Mouse (Mus musculus): ENCODE data around the gene Eps15l1. TPM values are rescaled to one million over a fixed set of nuclear protein-coding genes. Genes with fewer than 3 reads are reported as not detected.
A peak's percentile ranks its signal among the peaks of the same experiment; 100 is the strongest.

Eps15l1 gene
- polyA plus RNA-seq, 1 experiment, result 8.1 TPM

DNA sequence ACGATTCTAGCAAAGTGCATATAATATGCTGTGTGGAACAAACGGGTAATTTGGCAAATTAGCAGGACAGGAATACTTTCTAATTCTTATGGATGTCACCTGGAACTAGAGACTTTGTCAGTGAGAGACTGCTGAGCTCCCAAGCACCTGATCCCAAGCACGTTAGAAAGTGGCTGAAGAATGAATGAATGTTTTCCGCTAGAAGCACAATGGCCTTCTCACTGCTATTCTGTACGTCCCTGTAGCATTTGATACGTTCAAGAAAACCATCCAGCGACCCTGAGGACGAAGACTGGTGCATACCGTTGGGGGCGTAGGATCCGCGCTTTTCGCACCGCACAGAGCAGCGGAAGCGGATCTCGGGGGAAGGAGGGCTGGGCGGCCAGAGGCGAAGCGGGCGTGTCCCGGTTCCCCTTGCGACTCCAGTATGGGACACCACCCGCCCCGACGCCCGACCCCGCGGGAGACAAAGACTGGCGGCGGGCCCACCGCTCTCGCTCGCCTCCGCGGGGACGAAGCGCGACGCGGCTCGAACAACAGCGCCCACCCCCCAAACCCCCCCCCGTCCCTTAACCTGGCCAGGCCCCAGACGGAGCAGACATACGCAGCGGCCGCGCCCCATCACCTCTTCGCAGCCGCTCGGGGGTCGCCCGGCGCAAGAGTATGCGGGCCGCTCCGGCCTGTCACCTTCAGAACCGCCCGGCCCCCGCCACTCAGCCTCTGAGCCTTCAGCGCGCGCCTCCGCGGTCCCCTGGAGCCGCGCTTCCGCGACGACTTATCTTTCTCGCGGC is 494 bp downstream of the Eps15l1 start:
- H3K4me1 ChIP-seq, result peaks cover 75% of the 10 kb centered on the region
- peak overlapping the region; percentile 96 for H3K4me3 ChIP-seq (replicated peaks)
- no peaks in the 10 kb centered on the region for H3K9me3 ChIP-seq
- TF ChIP-seq GATA1 (IDR thresholded peaks at IDR 0.05; ENCODE audit: borderline replicate concordance, low read length), result no peak
- H3K27me3 ChIP-seq (replicated peaks), result no peaks in the 10 kb centered on the region
- H3K36me3 ChIP-seq (replicated peaks; ENCODE audit: low read length), result peaks cover 20% of the 10 kb centered on the region

DNA sequence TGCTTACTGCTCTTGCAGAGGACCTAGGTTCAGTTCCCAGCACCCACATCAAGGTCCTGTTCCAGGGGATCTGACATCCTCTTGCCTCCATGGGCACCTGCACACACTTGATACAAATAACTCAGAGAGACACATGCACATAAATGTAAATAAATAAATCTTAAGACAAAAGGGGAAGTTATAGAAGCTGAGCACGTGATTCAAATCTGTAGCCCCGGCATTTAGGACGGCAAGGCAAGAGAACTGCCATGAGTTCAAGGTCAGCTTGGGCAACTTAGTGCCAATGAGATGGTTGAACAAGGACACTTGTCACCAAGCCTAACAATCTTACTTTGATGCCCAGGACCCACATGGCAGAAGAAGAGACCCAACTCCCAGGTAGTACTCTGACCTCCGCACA is 3.2 kb downstream of the Eps15l1 start:
- peaks cover 37% of the 10 kb centered on the region for H3K36me3 ChIP-seq (replicated peaks; ENCODE audit: low read length)
- no peaks in the 10 kb centered on the region for H3K9me3 ChIP-seq
- peaks cover 90% of the 10 kb centered on the region for H3K4me1 ChIP-seq
- H3K4me3 ChIP-seq (replicated peaks), result no peak overlapping the region
- no peaks in the 10 kb centered on the region for H3K27me3 ChIP-seq (replicated peaks)
- TF ChIP-seq FLI1 (IDR thresholded peaks at IDR 0.05; ENCODE audit: low read length) (no peak), GATA1 (IDR thresholded peaks at IDR 0.05; ENCODE audit: borderline replicate concordance, low read length) (no peak)

DNA sequence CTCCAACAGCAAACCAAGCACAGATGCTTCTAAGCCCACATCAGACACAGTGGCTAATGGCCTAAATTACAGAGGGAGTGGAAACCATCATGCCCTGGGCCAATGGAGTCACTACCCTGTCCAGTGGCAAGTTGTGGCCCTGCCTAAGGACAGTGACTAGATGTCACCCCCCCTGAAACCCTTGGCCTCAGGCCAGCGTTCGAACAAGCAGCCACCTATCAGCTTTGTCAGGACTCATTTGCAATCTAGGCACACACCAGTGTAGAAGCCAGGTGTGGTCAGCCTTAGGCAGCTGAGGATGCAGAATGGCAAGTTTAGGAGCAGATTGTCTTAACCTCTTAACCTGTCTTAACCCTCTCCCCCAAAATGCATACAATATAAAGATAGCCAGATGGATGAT is 6.0 kb downstream of the Eps15l1 start:
- no peak overlapping the region for H3K4me3 ChIP-seq (replicated peaks)
- TF ChIP-seq GATA1 (IDR thresholded peaks at IDR 0.05; ENCODE audit: borderline replicate concordance, low read length), result no peak
- no peak for TF ChIP-seq FLI1 (IDR thresholded peaks at IDR 0.05; ENCODE audit: low read length)

DNA sequence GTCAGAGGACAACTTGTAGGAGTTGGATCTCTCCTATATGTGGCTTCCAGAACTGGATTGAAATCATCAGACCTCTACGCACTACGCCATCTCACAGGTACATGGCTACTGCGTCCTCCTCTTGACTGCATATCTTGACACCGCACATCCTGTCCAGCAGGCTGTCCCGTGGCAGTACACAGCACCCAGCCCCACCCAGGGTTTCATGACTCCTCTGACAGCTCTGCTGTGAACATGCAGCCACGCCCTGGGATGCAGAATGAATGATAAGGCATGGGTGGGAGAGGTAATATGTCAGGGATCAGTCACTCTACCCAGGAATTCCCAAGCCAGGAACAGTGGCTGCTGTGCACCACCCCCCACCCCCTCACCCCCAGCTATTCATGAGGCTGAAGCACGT is 7.4 kb downstream of the Eps15l1 start:
- Histone ChIP-seq H3K36me3 (replicated peaks; ENCODE audit: low read length) (peaks cover 53% of the 10 kb centered on the region), H3K9me3 (no peaks in the 10 kb centered on the region), H3K27me3 (replicated peaks) (no peaks in the 10 kb centered on the region), H3K4me3 (replicated peaks) (peak overlapping the region; percentile 50), H3K4me1 (peaks cover 100% of the 10 kb centered on the region)
- no peak for TF ChIP-seq FLI1 (IDR thresholded peaks at IDR 0.05; ENCODE audit: low read length)
- no peak for TF ChIP-seq GATA1 (IDR thresholded peaks at IDR 0.05; ENCODE audit: borderline replicate concordance, low read length)

More for the DNA sequence above, 6.0 kb downstream of the Eps15l1 start:
- Histone ChIP-seq H3K36me3 (replicated peaks; ENCODE audit: low read length) (peaks cover 56% of the 10 kb centered on the region), H3K27me3 (replicated peaks) (no peaks in the 10 kb centered on the region), H3K4me1 (peaks cover 100% of the 10 kb centered on the region), H3K9me3 (no peaks in the 10 kb centered on the region)

GRCm38 (mm10) chr8:72409443-72409842 is 11.8 kb downstream of the Eps15l1 start:
- H3K36me3 ChIP-seq (replicated peaks; ENCODE audit: low read length), result peaks cover 31% of the 10 kb centered on the region
- TF ChIP-seq FLI1 (IDR thresholded peaks at IDR 0.05; ENCODE audit: low read length), result no peak
- no peak for TF ChIP-seq GATA1 (IDR thresholded peaks at IDR 0.05; ENCODE audit: borderline replicate concordance, low read length)
- H3K4me1 ChIP-seq, result peaks cover 74% of the 10 kb centered on the region

GRCm38 (mm10) chr8:72407878-72408277 is 13.4 kb downstream of the Eps15l1 start:
- H3K36me3 ChIP-seq (replicated peaks; ENCODE audit: low read length), result peaks cover 25% of the 10 kb centered on the region
- TF ChIP-seq GATA1 (IDR thresholded peaks at IDR 0.05; ENCODE audit: borderline replicate concordance, low read length) (no peak), FLI1 (IDR thresholded peaks at IDR 0.05; ENCODE audit: low read length) (no peak)
- no peaks in the 10 kb centered on the region for H3K9me3 ChIP-seq
- no peak overlapping the region for H3K4me3 ChIP-seq (replicated peaks)
- no peaks in the 10 kb centered on the region for H3K27me3 ChIP-seq (replicated peaks)
- peaks cover 70% of the 10 kb centered on the region for H3K4me1 ChIP-seq

More at GRCm38 (mm10) chr8:72409443-72409842, 11.8 kb downstream of the Eps15l1 start:
- no peaks in the 10 kb centered on the region for H3K9me3 ChIP-seq
- H3K4me3 ChIP-seq (replicated peaks), result no peak overlapping the region
- no peaks in the 10 kb centered on the region for H3K27me3 ChIP-seq (replicated peaks)

DNA sequence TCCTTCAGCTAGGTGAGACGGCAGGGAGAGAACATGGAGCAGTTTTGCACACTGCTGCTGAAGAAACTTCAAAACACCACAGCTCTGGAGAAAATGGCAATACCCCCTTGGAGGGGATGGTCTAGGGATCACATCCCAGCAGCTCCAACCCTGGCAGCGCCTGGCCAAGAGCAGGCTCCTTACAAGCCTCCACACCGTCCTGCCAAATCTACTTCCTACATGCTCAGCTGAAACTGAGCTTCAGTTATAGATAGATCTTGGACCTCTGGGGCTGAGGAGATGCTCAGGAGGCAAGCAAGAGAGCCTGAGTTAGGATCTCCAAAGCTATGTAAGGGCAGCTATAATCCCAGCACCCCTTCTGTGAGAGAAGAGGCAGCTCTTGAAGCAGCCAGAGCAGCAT is 18.3 kb downstream of the Eps15l1 start:
- TF ChIP-seq GATA1 (IDR thresholded peaks at IDR 0.05; ENCODE audit: borderline replicate concordance, low read length) (no peak), FLI1 (IDR thresholded peaks at IDR 0.05; ENCODE audit: low read length) (no peak)
- Histone ChIP-seq H3K9me3 (no peaks in the 10 kb centered on the region), H3K27me3 (replicated peaks) (no peaks in the 10 kb centered on the region), H3K36me3 (replicated peaks; ENCODE audit: low read length) (peaks cover 40% of the 10 kb centered on the region), H3K4me3 (replicated peaks) (no peak overlapping the region), H3K4me1 (peaks cover 61% of the 10 kb centered on the region)

GRCm38 (mm10) chr8:72401381-72401780 is 19.9 kb downstream of the Eps15l1 start:
- Histone ChIP-seq H3K4me3 (replicated peaks) (no peak overlapping the region), H3K4me1 (peaks cover 61% of the 10 kb centered on the region), H3K36me3 (replicated peaks; ENCODE audit: low read length) (peaks cover 51% of the 10 kb centered on the region), H3K27me3 (replicated peaks) (no peaks in the 10 kb centered on the region), H3K9me3 (no peaks in the 10 kb centered on the region)
- no peak for TF ChIP-seq GATA1 (IDR thresholded peaks at IDR 0.05; ENCODE audit: borderline replicate concordance, low read length)

DNA sequence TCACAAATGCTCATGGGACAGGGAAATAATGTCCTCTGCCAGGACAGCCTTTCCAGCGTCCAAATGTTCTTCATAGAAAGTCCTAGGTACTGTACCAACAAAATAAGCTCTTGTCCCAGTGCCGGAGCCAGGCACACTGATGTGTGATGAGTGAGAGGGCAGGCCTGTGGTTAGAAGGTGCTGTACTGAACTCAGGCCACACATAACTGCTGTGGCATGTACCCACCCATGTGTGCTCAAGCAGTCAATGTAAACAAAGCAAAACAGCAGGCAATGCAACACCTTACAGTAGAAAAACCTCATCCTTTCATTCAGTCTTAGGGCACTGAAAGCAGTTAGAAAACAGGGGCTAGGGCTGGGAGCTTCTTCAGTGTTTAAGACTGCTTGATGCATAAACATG is 35.5 kb downstream of the Eps15l1 start:
- TF ChIP-seq FLI1 (IDR thresholded peaks at IDR 0.05; ENCODE audit: low read length), result no peak
- no peak for TF ChIP-seq GATA1 (IDR thresholded peaks at IDR 0.05; ENCODE audit: borderline replicate concordance, low read length)
- Histone ChIP-seq H3K9me3 (no peaks in the 10 kb centered on the region), H3K36me3 (replicated peaks; ENCODE audit: low read length) (peaks cover 100% of the 10 kb centered on the region), H3K4me1 (no peaks in the 10 kb centered on the region; the same call in 1 of the 2 replicates), H3K4me3 (replicated peaks) (no peak overlapping the region), H3K27me3 (replicated peaks) (no peaks in the 10 kb centered on the region)

DNA sequence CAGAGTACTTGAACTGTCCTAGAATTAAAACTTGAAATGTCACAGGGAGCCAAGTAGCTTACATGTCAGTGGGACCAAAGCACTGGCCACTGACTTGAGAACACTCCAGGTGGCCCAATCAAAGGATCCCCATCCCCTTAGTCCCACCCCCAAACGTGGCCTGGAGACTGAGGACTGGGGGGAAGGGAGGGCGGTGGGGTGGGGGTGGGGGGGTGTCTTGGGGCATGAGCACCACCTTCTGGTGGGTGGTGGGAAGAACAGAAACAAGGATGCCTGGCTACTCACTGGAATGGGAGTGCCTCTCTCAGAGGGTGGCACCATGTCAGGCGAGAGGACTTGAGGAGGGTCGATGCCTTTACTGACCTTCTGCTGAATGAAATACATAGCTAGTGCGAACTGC is 38.9 kb downstream of the Eps15l1 start:
- no peak for TF ChIP-seq FLI1 (IDR thresholded peaks at IDR 0.05; ENCODE audit: low read length)
- TF ChIP-seq GATA1 (IDR thresholded peaks at IDR 0.05; ENCODE audit: borderline replicate concordance, low read length), result no peak
- H3K9me3 ChIP-seq, result no peaks in the 10 kb centered on the region

More for the DNA sequence above, 38.9 kb downstream of the Eps15l1 start:
- H3K27me3 ChIP-seq (replicated peaks), result no peaks in the 10 kb centered on the region
- H3K4me3 ChIP-seq (replicated peaks), result no peak overlapping the region
- H3K4me1 ChIP-seq, result peaks cover 3% of the 10 kb centered on the region; the same call in 1 of the 2 replicates
- peaks cover 99% of the 10 kb centered on the region for H3K36me3 ChIP-seq (replicated peaks; ENCODE audit: low read length)

Measured in megakaryocyte, embryonic 14.5 days (primary cell).